Mouse (Mus musculus): Measurements from ENCODE around the gene Rps12. TPM values are rescaled to one million over a fixed set of nuclear protein-coding genes. Genes with fewer than 3 reads are reported as not detected.

The Rps12 gene
- total RNA-seq (2021), result 100 to 1,000 TPM; 189 to 223 TPM
- polyA plus RNA-seq (2012; rRNA removed), result 457 and 603 TPM in 2 replicates
- long read RNA-seq, transcript Rps12-203 (6 exons, 584 nt), result major isoform, 9 of 11 reads
- long read RNA-seq, partial matches to known transcripts, result 0 of 11 reads
- long read RNA-seq, other reads (novel, unspliced or antisense), result 1 of 11 reads

DNA sequence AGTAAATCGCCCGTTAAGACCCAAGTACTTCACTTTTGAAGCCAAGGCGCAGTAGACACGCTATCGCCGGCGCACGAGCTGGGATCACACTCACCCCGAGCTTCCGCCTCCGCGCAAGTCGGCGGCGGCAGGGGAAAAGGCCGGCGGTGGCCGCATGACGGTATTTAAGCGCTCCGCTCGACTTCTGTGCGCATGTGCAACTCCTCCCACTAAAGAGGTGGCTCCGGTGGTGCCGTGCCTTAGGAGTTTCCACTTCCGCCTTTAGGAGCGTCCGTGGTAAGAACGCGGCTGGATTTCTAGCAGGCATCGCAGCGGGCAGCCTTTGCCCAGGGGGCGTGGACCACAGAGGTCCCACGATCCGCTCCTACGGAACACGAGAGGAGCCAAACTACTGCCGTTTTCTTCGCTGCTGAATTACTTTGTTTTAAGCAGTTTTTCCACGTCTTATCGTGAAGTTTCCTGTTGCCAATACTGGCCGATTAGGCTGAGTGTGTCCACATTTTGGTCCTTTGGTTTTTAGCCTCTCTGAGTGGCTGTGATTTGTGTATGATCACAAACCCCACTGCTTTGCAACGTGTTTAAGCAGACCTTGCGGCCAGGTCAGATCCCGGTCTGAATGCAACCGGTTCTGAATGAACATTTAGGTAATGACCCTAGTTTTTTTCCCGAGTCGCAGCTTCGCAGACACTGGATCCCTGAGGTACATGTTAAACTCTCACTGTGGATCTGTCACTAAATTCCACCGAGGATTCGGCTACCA is at the start of gene Rps12:
Gene Rps12 (minus strand): TSS at position 214 of the 760 bp plus-strand sequence.
- WGBS, result under 1% methylated on average over 51 of the region's 51 CpGs
- Histone ChIP-seq H3K36me3 (ENCODE audit: control insufficient read depth, insufficient read depth, low read length) (peaks cover 24% of the 10 kb centered on the region), H3K79me2 (replicated peaks; ENCODE audit: control insufficient read depth, insufficient read depth, low read length) (no peaks in the 10 kb centered on the region), H3K27me3 (ENCODE audit: control insufficient read depth, insufficient read depth, low read length) (no peaks in the 10 kb centered on the region), H3K4me1 (ENCODE audit: control insufficient read depth, insufficient read depth, low read length) (peaks cover 3% of the 10 kb centered on the region), H3K4me3 (peak within 1 kb of the TSS; percentile 71), H3K9ac (ENCODE audit: low read depth, low read length) (peak within 1 kb of the TSS; percentile 81), H3K27ac (peak within 1 kb of the TSS; percentile 84)
- TF ChIP-seq POLR2A (IDR thresholded peaks at IDR 0.05; ENCODE audit: insufficient read depth, low read depth, low read length), result peak; percentile 97
- peak; percentile 93 for TF ChIP-seq EP300 (IDR thresholded peaks at IDR 0.05; ENCODE audit: insufficient read depth, low read depth, low read length)
- peak; percentile 16; the same call in 1 of the 2 replicates for TF ChIP-seq CTCF (IDR thresholded peaks at IDR 0.05)
- peak; percentile 98 to 99 for DNase-seq
- intact Hi-C loops (cut with DNase I), result loop anchor here (5.0 kb wide), 1 partner anchor 1065 kb away; no protein-coding TSS in a partner anchor

DNA sequence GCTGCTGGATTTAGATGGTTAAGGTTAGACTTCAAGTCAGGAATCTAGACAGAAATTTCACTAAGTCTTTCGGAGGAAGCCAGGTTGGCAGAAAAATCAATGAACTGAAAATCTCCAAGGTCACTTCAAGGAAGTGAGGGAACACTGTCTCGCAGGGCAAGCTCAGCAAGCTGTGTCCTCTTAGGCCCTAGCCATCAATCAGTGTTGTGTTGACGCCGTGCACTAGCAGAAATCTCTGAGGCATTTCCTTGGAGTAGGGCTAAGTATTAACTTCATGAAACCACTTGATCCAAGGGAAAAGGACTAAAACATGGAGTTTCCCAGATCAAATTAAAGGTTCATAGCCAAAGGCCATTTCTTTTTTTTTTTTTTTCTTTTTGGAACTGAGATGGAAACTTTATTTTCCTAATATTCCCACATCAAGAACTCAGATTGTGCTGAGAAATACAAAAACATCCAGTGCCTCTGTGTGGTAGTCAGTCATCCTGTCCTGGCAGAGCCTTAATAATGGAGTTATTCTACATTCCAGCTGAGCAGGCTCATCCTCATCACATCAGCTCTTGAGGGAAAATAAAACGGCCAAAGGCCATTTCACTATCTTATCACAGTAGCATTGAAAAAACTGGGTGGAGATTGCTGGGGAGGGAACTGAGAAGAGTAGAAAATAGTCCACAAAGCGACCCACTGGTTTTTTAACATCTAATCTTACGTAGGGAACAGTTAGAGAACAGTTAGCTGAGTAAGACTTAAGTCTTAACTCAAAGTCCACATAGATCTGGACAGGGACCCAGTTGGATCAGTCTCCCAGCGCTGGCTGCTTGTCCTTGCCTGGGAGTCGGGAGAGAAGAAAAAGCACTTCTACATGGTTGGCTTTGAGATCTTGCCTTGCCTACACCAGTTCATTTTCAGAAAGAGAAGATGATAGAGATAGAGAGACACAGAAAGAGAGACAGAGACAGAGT is 49.2 kb upstream of the Rps12 start:
- Histone ChIP-seq H3K79me2 (replicated peaks; ENCODE audit: control insufficient read depth, insufficient read depth, low read length) (no peaks in the 10 kb centered on the region), H3K27me3 (ENCODE audit: control insufficient read depth, insufficient read depth, low read length) (no peaks in the 10 kb centered on the region), H3K4me3 (no peak overlapping the region), H3K4me1 (ENCODE audit: control insufficient read depth, insufficient read depth, low read length) (no peaks in the 10 kb centered on the region), H3K36me3 (ENCODE audit: control insufficient read depth, insufficient read depth, low read length) (no peaks in the 10 kb centered on the region), H3K27ac (no peak overlapping the region), H3K9ac (ENCODE audit: low read depth, low read length) (no peak overlapping the region)
- 47% methylated on average over 9 of the region's 9 CpGs for WGBS
- intact Hi-C loops (cut with DNase I), result no loop called here
- no peak for DNase-seq
- TF ChIP-seq POLR2A (IDR thresholded peaks at IDR 0.05; ENCODE audit: insufficient read depth, low read depth, low read length) (no peak), CTCF (IDR thresholded peaks at IDR 0.05) (no peak), EP300 (IDR thresholded peaks at IDR 0.05; ENCODE audit: insufficient read depth, low read depth, low read length) (no peak)

GRCm38 (mm10) chr10:23826516-23826915 is 39.4 kb upstream of the Rps12 start:
- no peaks in the 10 kb centered on the region for H3K27me3 ChIP-seq (ENCODE audit: control insufficient read depth, insufficient read depth, low read length)
- no peak overlapping the region for H3K27ac ChIP-seq
- intact Hi-C loops (cut with DNase I), result no loop called here
- no peak for TF ChIP-seq EP300 (IDR thresholded peaks at IDR 0.05; ENCODE audit: insufficient read depth, low read depth, low read length)
- no peak for TF ChIP-seq CTCF (IDR thresholded peaks at IDR 0.05)
- TF ChIP-seq POLR2A (IDR thresholded peaks at IDR 0.05; ENCODE audit: insufficient read depth, low read depth, low read length), result no peak
- H3K36me3 ChIP-seq (ENCODE audit: control insufficient read depth, insufficient read depth, low read length), result peaks cover 2% of the 10 kb centered on the region; the same call in 1 of the 2 replicates
- H3K79me2 ChIP-seq (replicated peaks; ENCODE audit: control insufficient read depth, insufficient read depth, low read length), result no peaks in the 10 kb centered on the region
- WGBS, result 81% methylated on average over 7 of the region's 7 CpGs
- H3K9ac ChIP-seq (ENCODE audit: low read depth, low read length), result no peak overlapping the region
- H3K4me1 ChIP-seq (ENCODE audit: control insufficient read depth, insufficient read depth, low read length), result no peaks in the 10 kb centered on the region
- DNase-seq, result no peak
- H3K4me3 ChIP-seq, result no peak overlapping the region

DNA sequence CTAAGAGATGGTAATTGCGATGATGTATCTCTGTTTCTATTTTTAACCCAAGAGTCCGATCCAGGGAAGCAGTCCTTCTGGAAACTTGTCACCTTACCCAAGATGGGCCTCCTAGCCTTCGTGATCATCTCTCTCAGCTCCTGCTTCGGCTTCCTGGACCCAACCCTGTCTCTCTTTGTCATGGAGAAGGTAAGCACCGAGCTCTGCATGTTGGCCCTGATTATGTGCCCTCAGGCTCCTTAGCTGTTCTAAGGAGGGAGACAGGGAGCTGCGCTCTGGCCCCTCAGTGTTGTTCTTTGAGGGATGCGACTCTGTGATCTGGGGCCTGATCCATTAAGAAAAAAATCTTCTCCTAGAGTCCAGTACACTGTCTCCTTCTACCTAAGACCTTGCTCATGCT is 29.2 kb upstream of the Rps12 start:
- Histone ChIP-seq H3K27me3 (ENCODE audit: control insufficient read depth, insufficient read depth, low read length) (no peaks in the 10 kb centered on the region), H3K4me3 (no peak overlapping the region), H3K27ac (no peak overlapping the region), H3K36me3 (ENCODE audit: control insufficient read depth, insufficient read depth, low read length) (no peaks in the 10 kb centered on the region; the same call in 1 of the 2 replicates), H3K9ac (ENCODE audit: low read depth, low read length) (no peak overlapping the region), H3K4me1 (ENCODE audit: control insufficient read depth, insufficient read depth, low read length) (no peaks in the 10 kb centered on the region; the same call in 1 of the 2 replicates), H3K79me2 (replicated peaks; ENCODE audit: control insufficient read depth, insufficient read depth, low read length) (no peaks in the 10 kb centered on the region)
- intact Hi-C loops (cut with DNase I), result loop anchor here (10.0 kb wide), 1 partner anchor 479 kb away; no protein-coding TSS in a partner anchor
- DNase-seq, result no peak
- no peak for TF ChIP-seq CTCF (IDR thresholded peaks at IDR 0.05)
- no peak for TF ChIP-seq EP300 (IDR thresholded peaks at IDR 0.05; ENCODE audit: insufficient read depth, low read depth, low read length)
- TF ChIP-seq POLR2A (IDR thresholded peaks at IDR 0.05; ENCODE audit: insufficient read depth, low read depth, low read length), result no peak
- WGBS, result 77% methylated on average over 7 of the region's 7 CpGs

DNA sequence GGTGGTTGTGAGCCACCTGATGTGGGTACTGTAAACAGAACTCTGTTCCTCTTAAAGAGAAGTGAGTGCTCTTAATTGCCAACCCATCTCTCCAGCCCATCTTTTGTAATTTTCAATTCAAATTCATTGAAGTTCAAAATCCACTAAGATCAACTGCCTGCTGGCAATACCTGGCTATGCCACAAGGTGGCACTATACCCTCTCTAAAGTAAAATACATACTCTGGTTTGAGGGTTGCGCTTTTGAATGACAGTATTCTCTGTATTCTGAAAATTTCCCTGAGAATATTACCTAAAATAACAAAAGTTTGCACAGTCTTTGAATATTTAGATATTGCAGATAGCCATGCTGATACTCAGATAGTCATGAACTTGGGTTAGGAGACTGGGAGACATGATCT is 28.1 kb upstream of the Rps12 start:
- no peaks in the 10 kb centered on the region; the same call in 1 of the 2 replicates for H3K4me1 ChIP-seq (ENCODE audit: control insufficient read depth, insufficient read depth, low read length)
- H3K9ac ChIP-seq (ENCODE audit: low read depth, low read length), result no peak overlapping the region
- no peak overlapping the region for H3K27ac ChIP-seq
- no peaks in the 10 kb centered on the region; the same call in 1 of the 2 replicates for H3K36me3 ChIP-seq (ENCODE audit: control insufficient read depth, insufficient read depth, low read length)
- intact Hi-C loops (cut with DNase I), result loop anchor here (2.0 to 10.0 kb wide), 2 partner anchors 264 to 480 kb away; no protein-coding TSS in a partner anchor
- TF ChIP-seq CTCF (IDR thresholded peaks at IDR 0.05) (peak; percentile 99), EP300 (IDR thresholded peaks at IDR 0.05; ENCODE audit: insufficient read depth, low read depth, low read length) (no peak), POLR2A (IDR thresholded peaks at IDR 0.05; ENCODE audit: insufficient read depth, low read depth, low read length) (no peak)
- no peaks in the 10 kb centered on the region for H3K27me3 ChIP-seq (ENCODE audit: control insufficient read depth, insufficient read depth, low read length)
- peak; percentile 40 to 79 for DNase-seq
- WGBS, result 49% methylated on average over 1 of the region's 1 CpGs
- no peak overlapping the region for H3K4me3 ChIP-seq
- H3K79me2 ChIP-seq (replicated peaks; ENCODE audit: control insufficient read depth, insufficient read depth, low read length), result no peaks in the 10 kb centered on the region
